Mouse (Mus musculus): ENCODE data around the gene Cand2.

- no peak for TF ChIP-seq CTCF (IDR thresholded peaks at IDR 0.05; ENCODE audit: low read depth)
- no peak for TF ChIP-seq EP300 (IDR thresholded peaks at IDR 0.05; ENCODE audit: low read depth)
Measured at GRCm38 (mm10) chr6:115801811-115802210, 27.5 kb downstream of the Cand2 start.

All from heart, postnatal 0 days (tissue).